Mouse (Mus musculus) kidney, adult 2 months (tissue): ENCODE measurements around the gene Prkar1b.

ENCODE experiments used
- CTCF ChIP-seq: fragments of 200-500 bp; conservative IDR thresholded peaks from 2 replicates; pipeline ENCODE4 v1.5.1; 2011; ENCODE audit warnings: low read depth, mild to moderate bottlenecking, control low read depth, low read length, moderate library complexity, mixed read lengths; ENCODE audit not compliant: insufficient read depth, insufficient read length
- POLR2A ChIP-seq: fragments of 200-500 bp; IDR thresholded peaks from one replicate; pipeline ENCODE4 v1.6.1; 2011; ENCODE audit warnings: low read depth, low read length, control low read depth

GRCm38 (mm10) chr5:139027603-139028002 is 122.2 kb downstream of the Prkar1b start:
- TF ChIP-seq CTCF (no peak), POLR2A (no peak)
